Mouse (Mus musculus): ENCODE data around the gene Prl7d1. TPM values are rescaled to one million over a fixed set of nuclear protein-coding genes. Genes with fewer than 3 reads are reported as not detected.
"Not testable (repeated sequence)": the region's sequence is repeated elsewhere in the genome, so short reads cannot be mapped to it uniquely, and the experiment has no call there.

Prl7d1 gene
- polyA plus RNA-seq (2014; fragmentation: Nextera tagmentation; extraction: Ambion mirVana): not detected in 2 replicates

GRCm38 (mm10) chr13:27716636-27717035 is at the start of gene Prl7d1:
Gene Prl7d1, minus strand, starts transcription at chr13:27716736.
- Histone ChIP-seq H3K27me3 (ENCODE audit: control insufficient read depth, insufficient read depth, low read length) (no peaks in the 10 kb centered on the region), H3K4me2 (no peak within 1 kb of the TSS), H3K9me3 (ENCODE audit: control insufficient read depth, low read length) (no peaks in the 10 kb centered on the region), H3K36me3 (ENCODE audit: control insufficient read depth, insufficient read depth, low read length) (no peaks in the 10 kb centered on the region), H3K9ac (ENCODE audit: low read length) (no peak within 1 kb of the TSS), H3K4me1 (ENCODE audit: control insufficient read depth, insufficient read depth, low read length) (no peaks in the 10 kb centered on the region), H3K27ac (ENCODE audit: low read depth, low read length) (no peak within 1 kb of the TSS), H3K4me3 (ENCODE audit: low read depth, low read length) (no peak within 1 kb of the TSS)
- ATAC-seq (ENCODE audit: low FRiP score) (no peak), DNase-seq (ENCODE audit: low spot score, missing footprints) (no peak)
- WGBS: 83% methylated on average over 5 of the region's 5 CpGs

- 90% methylated on average over 10 of the region's 10 CpGs for WGBS
- no peaks in the 10 kb centered on the region for H3K4me1 ChIP-seq (ENCODE audit: control insufficient read depth, insufficient read depth, low read length)
- H3K4me2 ChIP-seq: no peak overlapping the region
- no peaks in the 10 kb centered on the region for H3K36me3 ChIP-seq (ENCODE audit: control insufficient read depth, insufficient read depth, low read length)
- H3K9me3 ChIP-seq (ENCODE audit: control insufficient read depth, low read length): no peaks in the 10 kb centered on the region
- no peak overlapping the region for H3K9ac ChIP-seq (ENCODE audit: low read length)
- H3K27ac ChIP-seq (ENCODE audit: low read depth, low read length): no peak overlapping the region
- no peak overlapping the region for H3K4me3 ChIP-seq (ENCODE audit: low read depth, low read length)
- ATAC-seq (ENCODE audit: low FRiP score) (no peak), DNase-seq (ENCODE audit: low spot score, missing footprints) (no peak)
- no peaks in the 10 kb centered on the region for H3K27me3 ChIP-seq (ENCODE audit: control insufficient read depth, insufficient read depth, low read length)
These were observed 18.1 kb upstream of the Prl7d1 start for GRCm38 (mm10) chr13:27734512-27735186.

- H3K27ac ChIP-seq (ENCODE audit: low read depth, low read length); ATAC-seq (ENCODE audit: low FRiP score); DNase-seq (ENCODE audit: low spot score, missing footprints); H3K4me1 ChIP-seq (ENCODE audit: control insufficient read depth, insufficient read depth, low read length); H3K4me2 ChIP-seq; H3K27me3 ChIP-seq (ENCODE audit: control insufficient read depth, insufficient read depth, low read length); H3K36me3 ChIP-seq (ENCODE audit: control insufficient read depth, insufficient read depth, low read length); H3K9me3 ChIP-seq (ENCODE audit: control insufficient read depth, low read length); H3K9ac ChIP-seq (ENCODE audit: low read length); H3K4me3 ChIP-seq (ENCODE audit: low read depth, low read length): not testable (repeated sequence)
- 86% methylated on average over 5 of the region's 5 CpGs for WGBS
These were observed 13.9 kb upstream of the Prl7d1 start for GRCm38 (mm10) chr13:27730286-27730959.

- H3K9me3 ChIP-seq (ENCODE audit: control insufficient read depth, low read length); H3K36me3 ChIP-seq (ENCODE audit: control insufficient read depth, insufficient read depth, low read length); ATAC-seq (ENCODE audit: low FRiP score); H3K4me3 ChIP-seq (ENCODE audit: low read depth, low read length); H3K4me1 ChIP-seq (ENCODE audit: control insufficient read depth, insufficient read depth, low read length); H3K4me2 ChIP-seq; H3K9ac ChIP-seq (ENCODE audit: low read length); H3K27ac ChIP-seq (ENCODE audit: low read depth, low read length); H3K27me3 ChIP-seq (ENCODE audit: control insufficient read depth, insufficient read depth, low read length); DNase-seq (ENCODE audit: low spot score, missing footprints): not testable (repeated sequence)
- WGBS: 87% methylated on average over 3 of the region's 3 CpGs
These were observed 8.5 kb upstream of the Prl7d1 start for GRCm38 (mm10) chr13:27725057-27725456.

- H3K9me3 ChIP-seq (ENCODE audit: control insufficient read depth, low read length): no peaks in the 10 kb centered on the region
- ATAC-seq (ENCODE audit: low FRiP score) (no peak), DNase-seq (ENCODE audit: low spot score, missing footprints) (no peak)
- no peak overlapping the region for H3K9ac ChIP-seq (ENCODE audit: low read length)
- H3K4me1 ChIP-seq (ENCODE audit: control insufficient read depth, insufficient read depth, low read length): no peaks in the 10 kb centered on the region
- no peak overlapping the region for H3K4me2 ChIP-seq
- no peaks in the 10 kb centered on the region for H3K36me3 ChIP-seq (ENCODE audit: control insufficient read depth, insufficient read depth, low read length)
- H3K4me3 ChIP-seq (ENCODE audit: low read depth, low read length): no peak overlapping the region
- H3K27me3 ChIP-seq (ENCODE audit: control insufficient read depth, insufficient read depth, low read length): no peaks in the 10 kb centered on the region
- no peak overlapping the region for H3K27ac ChIP-seq (ENCODE audit: low read depth, low read length)
- WGBS: 79% methylated on average over 2 of the region's 2 CpGs
These were observed 10.0 kb downstream of the Prl7d1 start for GRCm38 (mm10) chr13:27706521-27706920.

- Histone ChIP-seq H3K9me3 (ENCODE audit: control insufficient read depth, low read length) (no peaks in the 10 kb centered on the region), H3K27ac (ENCODE audit: low read depth, low read length) (no peak within 1 kb of the TSS), H3K4me2 (no peak within 1 kb of the TSS), H3K27me3 (ENCODE audit: control insufficient read depth, insufficient read depth, low read length) (no peaks in the 10 kb centered on the region), H3K4me1 (ENCODE audit: control insufficient read depth, insufficient read depth, low read length) (no peaks in the 10 kb centered on the region), H3K4me3 (ENCODE audit: low read depth, low read length) (no peak within 1 kb of the TSS), H3K9ac (ENCODE audit: low read length) (no peak within 1 kb of the TSS), H3K36me3 (ENCODE audit: control insufficient read depth, insufficient read depth, low read length) (no peaks in the 10 kb centered on the region)
- WGBS: 89% methylated on average over 4 of the region's 4 CpGs
- no peak for DNase-seq (ENCODE audit: low spot score, missing footprints)
- ATAC-seq (ENCODE audit: low FRiP score): no peak
These were observed 48.6 kb downstream of the Prl7d1 start, which contains the start of gene Prl7a2 for GRCm38 (mm10) chr13:27667936-27668335. Gene Prl7a2, minus strand, starts transcription at chr13:27668036.

- Histone ChIP-seq H3K27me3 (ENCODE audit: control insufficient read depth, insufficient read depth, low read length) (no peaks in the 10 kb centered on the region), H3K36me3 (ENCODE audit: control insufficient read depth, insufficient read depth, low read length) (no peaks in the 10 kb centered on the region), H3K9ac (ENCODE audit: low read length) (no peak overlapping the region), H3K4me2 (no peak overlapping the region), H3K9me3 (ENCODE audit: control insufficient read depth, low read length) (no peaks in the 10 kb centered on the region), H3K27ac (ENCODE audit: low read depth, low read length) (no peak overlapping the region), H3K4me1 (ENCODE audit: control insufficient read depth, insufficient read depth, low read length) (no peaks in the 10 kb centered on the region), H3K4me3 (ENCODE audit: low read depth, low read length) (no peak overlapping the region)
- ATAC-seq (ENCODE audit: low FRiP score) (no peak), DNase-seq (ENCODE audit: low spot score, missing footprints) (no peak)
- whole genome bisulfite sequencing: 87% methylated on average over 2 of the region's 2 CpGs
These were observed 55.8 kb downstream of the Prl7d1 start for GRCm38 (mm10) chr13:27660747-27661146.

Other genes with a start within 250 kb of the Prl7d1 start
- not detected in 2 replicates for gene Prl8a8, start 203.5 kb downstream of the Prl7d1 start, polyA plus RNA-seq (2014; fragmentation: Nextera tagmentation; extraction: Ambion mirVana)
- gene Prl8a9, start 152.1 kb downstream of the Prl7d1 start, polyA plus RNA-seq (2014; fragmentation: Nextera tagmentation; extraction: Ambion mirVana): not detected in 2 replicates
- gene Prl8a1, start 134.6 kb downstream of the Prl7d1 start, polyA plus RNA-seq (2014; fragmentation: Nextera tagmentation; extraction: Ambion mirVana): not detected in 2 replicates
- not detected in 2 replicates for gene Prl7b1, start 106.2 kb downstream of the Prl7d1 start, polyA plus RNA-seq (2014; fragmentation: Nextera tagmentation; extraction: Ambion mirVana)
- gene Prl7a1, start 74.2 kb downstream of the Prl7d1 start, polyA plus RNA-seq (2014; fragmentation: Nextera tagmentation; extraction: Ambion mirVana): not detected in 2 replicates
- gene Prl7a2, start 48.7 kb downstream of the Prl7d1 start, polyA plus RNA-seq (2014; fragmentation: Nextera tagmentation; extraction: Ambion mirVana): not detected in 2 replicates
- not detected in 2 replicates for gene Prl7c1, start 64.1 kb upstream of the Prl7d1 start, polyA plus RNA-seq (2014; fragmentation: Nextera tagmentation; extraction: Ambion mirVana)
- gene Prl2a1, start 84.9 kb upstream of the Prl7d1 start, polyA plus RNA-seq (2014; fragmentation: Nextera tagmentation; extraction: Ambion mirVana): not detected in 2 replicates
- not detected in 2 replicates for gene Prl2c1, start 132.6 kb upstream of the Prl7d1 start, polyA plus RNA-seq (2014; fragmentation: Nextera tagmentation; extraction: Ambion mirVana)